Mouse (Mus musculus): ENCODE measurements around the gene Rab4a. TPM values are rescaled to one million over a fixed set of nuclear protein-coding genes. Genes with fewer than 3 reads are reported as not detected.
"Not testable (repeated sequence)": the region's sequence is repeated elsewhere in the genome, so short reads cannot be mapped to it uniquely, and the experiment has no call there.

Rab4a gene
- polyA plus RNA-seq, 1 experiment from 2014 or later = 64.0 TPM

GRCm38 (mm10) chr8:123805209-123805717 is 522 bp upstream of the Rab4a start:
- peak overlapping the region; percentile 63 for H3K4me3 ChIP-seq (replicated peaks)
- peaks cover 34% of the 10 kb centered on the region for H3K4me1 ChIP-seq (replicated peaks)
- H3K36me3 ChIP-seq = no peaks in the 10 kb centered on the region
- H3K27ac ChIP-seq = peak overlapping the region; percentile 79
- H3K4me2 ChIP-seq (replicated peaks) = peak overlapping the region; percentile 83
- H3K9ac ChIP-seq (replicated peaks) = peak overlapping the region; percentile 80
- no peaks in the 10 kb centered on the region for H3K27me3 ChIP-seq
- no peaks in the 10 kb centered on the region for H3K9me3 ChIP-seq
- WGBS = 11% methylated on average over 15 of the region's 15 CpGs
- peak; percentile 74 for ATAC-seq

DNA sequence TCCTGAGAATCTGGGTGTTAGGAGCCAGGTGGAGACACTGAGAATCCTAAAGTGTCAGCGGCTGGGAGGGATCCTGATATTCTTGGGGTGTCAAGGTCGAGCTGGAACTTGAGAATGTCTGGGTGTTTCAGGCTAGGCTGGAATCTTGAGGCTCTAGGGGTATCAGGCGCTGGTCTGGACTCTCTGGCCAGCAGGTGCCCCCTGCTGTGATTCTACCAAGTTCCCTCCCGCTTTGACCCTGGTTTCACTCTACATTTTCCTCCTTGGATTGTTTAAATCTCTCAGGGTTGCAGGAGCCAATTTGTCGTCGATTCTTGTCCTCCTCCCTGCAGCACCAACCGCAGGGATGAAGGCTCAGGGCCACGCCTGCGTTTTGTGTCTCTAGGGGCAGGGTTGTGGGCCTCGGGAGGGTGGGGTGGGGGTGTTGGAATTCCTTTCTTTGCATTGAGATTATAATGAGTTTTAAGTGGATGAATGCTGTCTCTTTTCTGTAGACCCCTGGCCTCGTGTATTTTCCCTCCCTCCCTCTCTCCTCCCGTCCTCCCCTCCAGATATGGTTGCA is 670 bp downstream of the Rab4a start:
- Histone ChIP-seq H3K36me3 (no peaks in the 10 kb centered on the region), H3K4me2 (replicated peaks) (peak overlapping the region; percentile 83), H3K9me3 (no peaks in the 10 kb centered on the region), H3K27ac (peak overlapping the region; percentile 79), H3K4me3 (replicated peaks) (peak overlapping the region; percentile 63), H3K9ac (replicated peaks) (peak overlapping the region; percentile 80), H3K27me3 (no peaks in the 10 kb centered on the region), H3K4me1 (replicated peaks) (peaks cover 34% of the 10 kb centered on the region)
- ATAC-seq = peak; percentile 46; the same call in 1 of the 2 replicates
- under 1% methylated on average over 12 of the region's 12 CpGs for WGBS

- ATAC-seq = 0 out of 2 replicates have a peak, but pooled peaks have one; percentile 18
- H3K4me3 ChIP-seq (replicated peaks) = peak overlapping the region; percentile 63
- H3K27ac ChIP-seq = no peak overlapping the region
Measured at GRCm38 (mm10) chr8:123807024-123807431, 1.2 kb downstream of the Rab4a start.

GRCm38 (mm10) chr8:123807852-123808573 is 2.2 kb downstream of the Rab4a start:
- Histone ChIP-seq H3K27ac (no peak overlapping the region), H3K4me1 (replicated peaks) (peaks cover 34% of the 10 kb centered on the region), H3K9ac (replicated peaks) (peak overlapping the region; percentile 80), H3K4me2 (replicated peaks) (peak overlapping the region; percentile 83), H3K9me3 (no peaks in the 10 kb centered on the region), H3K27me3 (no peaks in the 10 kb centered on the region), H3K36me3 (no peaks in the 10 kb centered on the region), H3K4me3 (replicated peaks) (peak overlapping the region; percentile 63; the same call in 1 of the 2 replicates)
- 72% methylated on average over 6 of the region's 6 CpGs for WGBS
- ATAC-seq = no peak

More at GRCm38 (mm10) chr8:123807024-123807431, 1.2 kb downstream of the Rab4a start:
- peak overlapping the region; percentile 83 for H3K4me2 ChIP-seq (replicated peaks)
- no peaks in the 10 kb centered on the region for H3K9me3 ChIP-seq
- no peaks in the 10 kb centered on the region for H3K27me3 ChIP-seq
- H3K36me3 ChIP-seq = no peaks in the 10 kb centered on the region
- WGBS = 8% methylated on average over 14 of the region's 14 CpGs
- H3K9ac ChIP-seq (replicated peaks) = peak overlapping the region; percentile 80
- peaks cover 34% of the 10 kb centered on the region for H3K4me1 ChIP-seq (replicated peaks)

- H3K9me3 ChIP-seq = no peaks in the 10 kb centered on the region
- no peak overlapping the region for H3K4me3 ChIP-seq (replicated peaks)
- no peak for ATAC-seq
- no peaks in the 10 kb centered on the region for H3K27me3 ChIP-seq
- H3K4me2 ChIP-seq (replicated peaks) = no peak overlapping the region
- H3K4me1 ChIP-seq (replicated peaks) = peaks cover 34% of the 10 kb centered on the region
- H3K9ac ChIP-seq (replicated peaks) = no peak overlapping the region
- WGBS = 78% methylated on average over 7 of the region's 7 CpGs
- no peak overlapping the region for H3K27ac ChIP-seq
- H3K36me3 ChIP-seq = no peaks in the 10 kb centered on the region
Measured at GRCm38 (mm10) chr8:123808671-123809070, 2.9 kb downstream of the Rab4a start.

- H3K9ac ChIP-seq (replicated peaks); H3K36me3 ChIP-seq; H3K27ac ChIP-seq; H3K4me3 ChIP-seq (replicated peaks); H3K9me3 ChIP-seq; H3K27me3 ChIP-seq; ATAC-seq; H3K4me2 ChIP-seq (replicated peaks): not testable (repeated sequence)
- WGBS = 80% methylated on average over 4 of the region's 4 CpGs
- peaks cover 34% of the 10 kb centered on the region for H3K4me1 ChIP-seq (replicated peaks)
Measured at GRCm38 (mm10) chr8:123809342-123809741, 3.6 kb downstream of the Rab4a start.

DNA sequence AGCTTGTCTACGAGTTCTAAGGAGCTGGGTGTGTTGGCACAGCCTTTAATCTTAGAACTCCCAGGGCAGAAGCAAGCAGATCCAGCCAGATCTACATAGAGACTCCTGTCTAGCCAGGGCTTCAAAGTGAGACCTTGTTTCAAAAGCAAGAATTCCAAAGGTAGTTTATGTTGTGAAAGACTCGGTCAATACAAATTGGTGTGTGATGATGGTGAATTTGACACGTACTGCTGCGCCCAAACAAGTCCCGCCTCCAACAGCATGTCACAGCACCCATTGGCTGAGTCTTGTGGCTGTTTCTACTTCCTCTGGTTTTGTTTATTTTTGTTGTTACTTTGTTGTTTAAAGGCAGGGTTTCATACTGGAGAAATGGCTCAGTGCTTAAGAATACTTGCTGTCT is 6.4 kb downstream of the Rab4a start:
- no peak overlapping the region for H3K27ac ChIP-seq
- H3K9me3 ChIP-seq = no peaks in the 10 kb centered on the region
- H3K4me2 ChIP-seq (replicated peaks) = no peak overlapping the region
- H3K36me3 ChIP-seq = peaks cover 11% of the 10 kb centered on the region; the same call in 1 of the 2 replicates
- no peak for ATAC-seq
- no peak overlapping the region for H3K4me3 ChIP-seq (replicated peaks)
- 95% methylated on average over 5 of the region's 5 CpGs for WGBS
- H3K27me3 ChIP-seq = no peaks in the 10 kb centered on the region
- H3K4me1 ChIP-seq (replicated peaks) = peaks cover 17% of the 10 kb centered on the region
- H3K9ac ChIP-seq (replicated peaks) = no peak overlapping the region

- Histone ChIP-seq H3K27me3 (no peaks in the 10 kb centered on the region), H3K4me1 (replicated peaks) (peaks cover 6% of the 10 kb centered on the region), H3K4me2 (replicated peaks) (no peak overlapping the region), H3K27ac (no peak overlapping the region), H3K4me3 (replicated peaks) (no peak overlapping the region), H3K9me3 (no peaks in the 10 kb centered on the region), H3K36me3 (peaks cover 16% of the 10 kb centered on the region), H3K9ac (replicated peaks) (no peak overlapping the region)
- ATAC-seq = no peak
- WGBS = 83% methylated on average over 16 of the region's 16 CpGs
Measured at GRCm38 (mm10) chr8:123813173-123813891, 7.5 kb downstream of the Rab4a start.

DNA sequence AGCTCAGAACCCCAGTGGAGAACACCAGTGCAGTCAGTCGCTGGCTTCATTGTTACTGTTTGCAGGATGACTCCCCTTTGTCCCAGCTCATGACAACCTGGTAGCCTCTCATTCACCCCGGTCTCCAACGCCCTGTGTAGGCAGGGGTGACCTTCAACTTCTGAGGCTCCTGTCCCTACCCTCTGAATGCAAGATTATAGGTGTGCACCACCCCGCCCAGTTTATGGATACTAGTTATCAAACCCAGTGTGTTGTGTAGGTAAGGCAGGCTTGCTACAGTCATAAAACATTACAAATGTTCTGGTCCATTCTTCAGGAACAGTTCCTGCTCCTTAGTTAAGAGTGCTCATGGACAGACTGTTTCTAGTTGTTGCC is 8.1 kb downstream of the Rab4a start:
- H3K27me3 ChIP-seq = no peaks in the 10 kb centered on the region
- H3K9me3 ChIP-seq = no peaks in the 10 kb centered on the region
- 91% methylated on average over 4 of the region's 4 CpGs for WGBS
- H3K4me3 ChIP-seq (replicated peaks) = no peak overlapping the region
- no peak overlapping the region for H3K4me2 ChIP-seq (replicated peaks)
- H3K27ac ChIP-seq = no peak overlapping the region
- H3K9ac ChIP-seq (replicated peaks) = no peak overlapping the region
- ATAC-seq = no peak
- peaks cover 2% of the 10 kb centered on the region for H3K4me1 ChIP-seq (replicated peaks)
- peaks cover 16% of the 10 kb centered on the region for H3K36me3 ChIP-seq

- no peak overlapping the region for H3K4me3 ChIP-seq (replicated peaks)
- H3K4me2 ChIP-seq (replicated peaks) = no peak overlapping the region
- no peaks in the 10 kb centered on the region for H3K4me1 ChIP-seq (replicated peaks)
- H3K9me3 ChIP-seq = no peaks in the 10 kb centered on the region
- no peak overlapping the region for H3K27ac ChIP-seq
- no peak for ATAC-seq
- no peak overlapping the region for H3K9ac ChIP-seq (replicated peaks)
- peaks cover 16% of the 10 kb centered on the region for H3K36me3 ChIP-seq
- 87% methylated on average over 11 of the region's 11 CpGs for WGBS
- no peaks in the 10 kb centered on the region for H3K27me3 ChIP-seq
Measured at GRCm38 (mm10) chr8:123815325-123815724, 9.5 kb downstream of the Rab4a start.

DNA sequence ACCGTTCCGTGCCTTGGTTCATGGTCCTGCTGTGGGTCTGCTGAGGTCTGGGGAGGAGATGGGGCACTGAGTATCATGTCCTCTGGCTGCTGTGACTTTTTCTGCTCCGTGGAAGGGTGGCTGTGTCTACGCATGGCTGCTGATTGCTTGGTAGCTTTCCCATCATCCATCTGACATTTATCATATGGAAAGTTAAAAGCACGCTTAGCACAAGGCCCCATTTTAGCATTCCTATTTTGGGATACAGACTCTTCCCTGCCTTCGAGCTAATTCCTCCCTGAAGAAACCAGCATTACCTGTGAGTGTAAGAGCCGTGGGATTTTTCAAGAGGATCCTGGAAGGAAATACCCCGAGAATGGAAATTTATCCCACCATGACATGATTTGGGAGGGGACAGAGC is 11.2 kb downstream of the Rab4a start:
- Histone ChIP-seq H3K27ac (no peak overlapping the region), H3K9me3 (no peaks in the 10 kb centered on the region), H3K36me3 (peaks cover 16% of the 10 kb centered on the region), H3K27me3 (no peaks in the 10 kb centered on the region), H3K4me2 (replicated peaks) (no peak overlapping the region), H3K4me3 (replicated peaks) (no peak overlapping the region), H3K9ac (replicated peaks) (no peak overlapping the region), H3K4me1 (replicated peaks) (no peaks in the 10 kb centered on the region)
- no peak for ATAC-seq
- 92% methylated on average over 8 of the region's 8 CpGs for WGBS

DNA sequence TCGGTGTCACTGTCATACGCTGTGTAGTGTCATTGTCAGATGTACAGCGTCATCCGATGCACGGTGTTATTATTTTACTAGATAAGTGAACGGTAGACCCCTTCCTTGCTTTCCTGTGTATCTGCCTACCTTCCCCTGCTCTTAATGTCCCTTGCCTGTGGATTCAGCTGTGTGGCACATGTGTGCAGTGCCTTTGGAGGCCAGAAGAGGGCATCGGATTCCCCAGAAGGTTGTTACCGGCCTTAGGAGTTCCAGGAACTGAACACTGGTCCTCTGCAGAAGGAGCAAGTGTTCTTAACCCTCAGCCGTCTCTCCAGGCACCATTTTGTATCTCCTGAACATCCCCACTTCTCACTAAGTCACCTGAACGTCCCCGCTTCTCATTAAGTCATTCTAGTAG is 12.0 kb downstream of the Rab4a start:
- Histone ChIP-seq H3K9me3 (no peaks in the 10 kb centered on the region), H3K9ac (replicated peaks) (no peak overlapping the region), H3K27ac (no peak overlapping the region), H3K4me2 (replicated peaks) (no peak overlapping the region), H3K4me3 (replicated peaks) (no peak overlapping the region), H3K27me3 (no peaks in the 10 kb centered on the region), H3K36me3 (peaks cover 21% of the 10 kb centered on the region), H3K4me1 (replicated peaks) (no peaks in the 10 kb centered on the region)
- WGBS = 93% methylated on average over 11 of the region's 11 CpGs
- ATAC-seq = no peak
